Mouse (Mus musculus) C2C12 (cell line): Measurements from ENCODE around the gene Mmp17. TPM values are rescaled to one million over a fixed set of nuclear protein-coding genes. Genes with fewer than 3 reads are reported as not detected.
A peak's percentile ranks its signal among the peaks of the same experiment; 100 is the strongest.

Source experiments
- H3K27me3 ChIP-seq: one replicate; pipeline ENCODE4 v1.6.1; 2011; ENCODE audit not compliant: control insufficient read depth, insufficient read depth, insufficient read length
- H3K36me3 ChIP-seq: one replicate; pipeline ENCODE4 v1.6.1; 2011; ENCODE audit not compliant: control insufficient read depth, insufficient read depth
- H3K4me3 ChIP-seq: one replicate; pipeline ENCODE4 v1.5.1; 2011; ENCODE audit warnings: mild to moderate bottlenecking, control low read depth; ENCODE audit not compliant: poor library complexity, insufficient read depth, severe bottlenecking
- H3K79me2 ChIP-seq: one replicate; pipeline ENCODE4 v1.6.1; 2011; ENCODE audit not compliant: control insufficient read depth, insufficient read depth
- H3K79me3 ChIP-seq: one replicate; pipeline ENCODE4 v1.6.1; 2011; ENCODE audit warnings: low read depth, control low read depth
- H3ac ChIP-seq: one replicate; pipeline ENCODE3; 2011; ENCODE audit warnings: low read depth; ENCODE audit not compliant: control insufficient read depth, insufficient read length
- CEBPB ChIP-seq: IDR thresholded peaks from one replicate; pipeline ENCODE4 v1.6.1; 2011; ENCODE audit warnings: low read depth, mild to moderate bottlenecking, control low read depth, moderate library complexity
- CTCF ChIP-seq: IDR thresholded peaks from one replicate; pipeline ENCODE4 v1.5.1; 2011; ENCODE audit not compliant: control insufficient read depth, insufficient read depth, insufficient read length
- FOSL1 ChIP-seq: IDR thresholded peaks from one replicate; pipeline ENCODE4 v1.8.0; 2011; ENCODE audit warnings: mild to moderate bottlenecking, low read length; ENCODE audit not compliant: poor library complexity, insufficient read depth, severe bottlenecking
- MAX ChIP-seq: IDR thresholded peaks from one replicate; pipeline ENCODE4 v1.6.1; 2011; ENCODE audit warnings: mild to moderate bottlenecking, control low read depth
- MYOD1 ChIP-seq: IDR thresholded peaks from one replicate; pipeline ENCODE4 v1.6.1; 2011; ENCODE audit warnings: low read depth; ENCODE audit not compliant: control insufficient read depth, insufficient read length
- MYOG ChIP-seq: IDR thresholded peaks from one replicate; pipeline ENCODE4 v1.6.1; 2011; ENCODE audit not compliant: control insufficient read depth, insufficient read length; ENCODE audit errors: extremely low read depth
- USF1 ChIP-seq: IDR thresholded peaks from one replicate; pipeline ENCODE4 v1.6.1; 2011; ENCODE audit warnings: low read depth, mild to moderate bottlenecking, control low read depth, moderate library complexity
- long read RNA-seq, 2 experiments: library from polyadenylated mRNA; unstranded; transcript quantifications; one replicate each; pipeline ENCODE4 v2.0.0; 2019 to 2020
- polyA plus RNA-seq: library from polyadenylated mRNA; unstranded; fragments of >200 nt; fragmentation: generic; extraction: Trizol; gene quantifications from one replicate; pipeline ENCODE4 v1.2.1, GENCODE M21; 2012; ENCODE audit warnings: missing spikeins

Mmp17 gene
- polyA plus RNA-seq: 0.26 TPM
- long read RNA-seq, experiment 1: 0 reads
- long read RNA-seq, experiment 2: 0 reads

DNA sequence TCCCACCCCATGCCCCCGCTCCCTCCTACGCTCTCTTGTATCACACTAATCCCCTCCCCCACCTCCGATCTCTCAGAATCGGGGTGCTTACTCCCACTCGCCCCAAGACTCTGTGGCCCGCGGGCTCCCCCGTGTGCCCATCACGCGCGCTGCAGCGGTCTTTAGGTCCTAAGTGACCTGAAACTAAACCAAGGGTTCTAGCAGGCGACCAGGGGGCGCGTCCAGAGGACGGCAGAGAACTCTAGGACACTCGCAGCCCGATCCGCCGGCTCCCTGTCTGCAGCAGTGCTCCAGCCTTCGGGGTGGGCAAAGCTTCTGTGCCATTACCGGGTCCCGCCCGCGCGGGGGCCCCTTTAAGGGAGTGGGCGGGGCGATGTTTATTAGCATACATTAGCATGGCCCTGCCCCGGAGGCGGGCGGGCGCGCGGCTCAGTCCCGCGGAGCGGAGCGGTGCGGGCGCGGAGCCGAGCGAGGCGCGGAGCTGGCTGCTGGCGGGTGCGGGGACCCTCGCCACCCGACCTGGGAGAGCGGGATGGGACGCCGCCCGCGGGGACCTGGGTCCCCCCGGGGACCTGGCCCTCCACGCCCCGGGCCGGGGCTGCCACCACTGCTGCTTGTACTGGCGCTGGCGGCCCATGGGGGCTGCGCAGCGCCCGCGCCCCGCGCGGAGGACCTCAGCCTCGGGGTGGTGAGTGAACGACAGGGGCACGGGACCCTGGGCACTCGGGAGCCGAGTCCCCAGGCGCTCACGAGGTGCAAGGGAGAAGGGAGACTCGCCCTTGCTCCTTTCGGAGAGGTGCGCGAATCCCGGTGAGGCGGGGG, at the start of gene Mmp17:
TSS of gene Mmp17 (plus strand) at position 409 of the 822 bp plus-strand sequence.
- no peaks in the 10 kb centered on the region for H3K36me3 ChIP-seq
- TF ChIP-seq FOSL1 (no peak), USF1 (no peak), MAX (no peak), MYOD1 (no peak), CTCF (peak; percentile 79)
- H3K27me3 ChIP-seq: peaks cover 61% of the 10 kb centered on the region
- no peaks in the 10 kb centered on the region for H3K79me2 ChIP-seq
- H3ac ChIP-seq: peak within 1 kb of the TSS; percentile 46
- peak within 1 kb of the TSS; percentile 18 for H3K4me3 ChIP-seq
- H3K79me3 ChIP-seq: no peaks in the 10 kb centered on the region

GRCm38 (mm10) chr5:129534500-129534899, 49.5 kb upstream of the Mmp17 start:
- Histone ChIP-seq H3K79me2 (peaks cover 78% of the 10 kb centered on the region), H3K27me3 (no peaks in the 10 kb centered on the region), H3ac (no peak overlapping the region), H3K79me3 (peaks cover 30% of the 10 kb centered on the region), H3K36me3 (peaks cover 34% of the 10 kb centered on the region), H3K4me3 (no peak overlapping the region)
- TF ChIP-seq CEBPB (no peak), CTCF (no peak)

GRCm38 (mm10) chr5:129535021-129535420, 48.9 kb upstream of the Mmp17 start:
- Histone ChIP-seq H3K79me3 (peaks cover 26% of the 10 kb centered on the region), H3ac (no peak overlapping the region), H3K27me3 (no peaks in the 10 kb centered on the region), H3K79me2 (peaks cover 73% of the 10 kb centered on the region), H3K4me3 (no peak overlapping the region), H3K36me3 (peaks cover 39% of the 10 kb centered on the region)
- TF ChIP-seq MYOD1: no peak
- no peak for TF ChIP-seq MYOG
- no peak for TF ChIP-seq USF1
- TF ChIP-seq MAX: no peak
- no peak for TF ChIP-seq FOSL1
- no peak for TF ChIP-seq CEBPB
- TF ChIP-seq CTCF: no peak

GRCm38 (mm10) chr5:129535431-129535830, 48.5 kb upstream of the Mmp17 start:
- no peaks in the 10 kb centered on the region for H3K27me3 ChIP-seq
- peaks cover 40% of the 10 kb centered on the region for H3K36me3 ChIP-seq
- no peak overlapping the region for H3K4me3 ChIP-seq
- H3ac ChIP-seq: no peak overlapping the region
- peaks cover 69% of the 10 kb centered on the region for H3K79me2 ChIP-seq
- TF ChIP-seq MYOD1: no peak
- no peak for TF ChIP-seq MAX
- no peak for TF ChIP-seq CEBPB
- TF ChIP-seq USF1: no peak
- no peak for TF ChIP-seq FOSL1
- H3K79me3 ChIP-seq: peaks cover 26% of the 10 kb centered on the region

GRCm38 (mm10) chr5:129538826-129539225, 45.1 kb upstream of the Mmp17 start:
- no peaks in the 10 kb centered on the region for H3K27me3 ChIP-seq
- peaks cover 24% of the 10 kb centered on the region for H3K79me3 ChIP-seq
- peaks cover 55% of the 10 kb centered on the region for H3K36me3 ChIP-seq
- no peak overlapping the region for H3K4me3 ChIP-seq
- H3K79me2 ChIP-seq: peaks cover 44% of the 10 kb centered on the region
- no peak for TF ChIP-seq MYOG
- TF ChIP-seq MAX: no peak
- no peak for TF ChIP-seq CEBPB
- no peak for TF ChIP-seq FOSL1
- no peak for TF ChIP-seq MYOD1
- no peak for TF ChIP-seq CTCF
- TF ChIP-seq USF1: no peak
- no peak overlapping the region for H3ac ChIP-seq

GRCm38 (mm10) chr5:129542236-129542635, 41.7 kb upstream of the Mmp17 start:
- Histone ChIP-seq H3K4me3 (no peak overlapping the region), H3K36me3 (peaks cover 67% of the 10 kb centered on the region), H3ac (no peak overlapping the region), H3K79me2 (peaks cover 11% of the 10 kb centered on the region), H3K27me3 (no peaks in the 10 kb centered on the region), H3K79me3 (peaks cover 5% of the 10 kb centered on the region)
- no peak for TF ChIP-seq FOSL1
- TF ChIP-seq CTCF: no peak
- TF ChIP-seq CEBPB: no peak
- no peak for TF ChIP-seq MYOD1
- TF ChIP-seq USF1: no peak
- TF ChIP-seq MAX: no peak
- no peak for TF ChIP-seq MYOG
